Mouse (Mus musculus) R1 (cell line): ENCODE measurements around the gene Creld1.

Experiments
- DNase-seq: peaks from one replicate; pipeline ENCODE4 v3.0.0-alpha.2; 2018; ENCODE audit warnings: low read depth, low spot score

The Creld1 gene

DNA sequence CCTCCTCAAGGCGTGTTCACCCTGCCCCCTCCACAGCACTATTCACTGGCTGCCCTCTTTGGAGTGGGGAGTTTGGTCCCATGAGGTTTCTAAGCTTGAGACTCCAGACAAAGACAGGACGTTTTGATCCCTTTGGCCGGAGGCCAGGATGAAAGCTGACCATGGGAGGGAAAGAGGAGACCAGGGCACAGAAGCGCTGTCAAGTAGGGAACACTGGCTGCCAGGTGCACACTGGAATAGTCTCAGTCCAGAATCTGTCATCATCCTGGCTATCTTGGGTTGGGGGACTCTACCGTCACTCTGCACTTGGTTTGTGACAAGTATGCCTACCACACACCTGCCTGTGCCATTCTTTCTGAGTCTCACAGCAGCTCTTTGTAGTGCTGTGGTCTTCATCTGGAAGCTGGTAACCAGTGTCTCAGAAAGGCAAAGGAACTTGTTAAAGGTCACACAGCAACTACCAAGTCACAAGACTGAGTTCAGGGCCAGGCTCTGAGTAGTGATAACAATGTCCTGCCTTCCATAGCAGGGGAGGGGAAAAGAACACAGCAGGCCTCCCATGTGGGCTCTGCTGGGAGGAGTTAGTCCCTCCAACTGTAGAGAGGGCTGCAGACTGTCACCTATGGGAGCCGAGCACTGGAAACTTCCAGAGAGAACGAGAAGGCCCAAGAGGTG is 25.3 kb downstream of the Creld1 start:
- DNase-seq: peak; percentile 41

DNA sequence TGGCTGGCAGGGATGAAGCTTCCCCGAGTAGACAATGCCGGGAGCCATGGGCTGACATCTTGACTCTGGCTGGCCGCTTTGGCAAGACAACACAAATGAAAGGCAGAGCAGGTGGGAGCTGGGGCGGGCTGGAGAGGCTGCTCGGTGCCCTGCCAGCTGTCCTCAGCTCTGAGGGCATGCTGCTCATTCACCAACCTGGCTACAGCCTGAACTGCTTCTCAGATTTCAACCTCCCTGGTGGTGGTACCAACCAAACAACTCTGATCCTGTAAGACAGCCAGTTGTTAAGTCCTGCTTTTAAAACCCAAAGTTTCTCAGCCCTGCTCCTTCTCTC is 25.8 kb downstream of the Creld1 start:
- no peak for DNase-seq

DNA sequence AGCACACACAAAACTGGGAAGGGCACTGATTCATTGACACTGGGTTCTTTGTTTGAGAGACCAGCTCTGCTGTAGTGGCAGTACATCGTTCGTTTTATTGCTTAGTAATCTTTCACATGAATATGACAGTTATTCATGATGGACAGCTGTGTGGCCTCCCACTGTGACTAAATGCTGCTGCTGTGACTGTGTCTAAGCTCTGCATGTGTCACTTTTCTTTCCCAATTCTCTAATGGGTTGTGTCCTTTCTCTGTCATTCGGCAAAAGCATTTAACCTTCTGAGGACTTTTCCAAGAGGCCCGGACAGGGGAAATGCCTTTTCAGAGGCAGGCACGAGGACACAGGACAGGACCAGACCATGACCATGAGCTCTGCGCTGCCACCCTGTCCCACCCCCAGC is 30.8 kb downstream of the Creld1 start:
- no peak for DNase-seq

DNA sequence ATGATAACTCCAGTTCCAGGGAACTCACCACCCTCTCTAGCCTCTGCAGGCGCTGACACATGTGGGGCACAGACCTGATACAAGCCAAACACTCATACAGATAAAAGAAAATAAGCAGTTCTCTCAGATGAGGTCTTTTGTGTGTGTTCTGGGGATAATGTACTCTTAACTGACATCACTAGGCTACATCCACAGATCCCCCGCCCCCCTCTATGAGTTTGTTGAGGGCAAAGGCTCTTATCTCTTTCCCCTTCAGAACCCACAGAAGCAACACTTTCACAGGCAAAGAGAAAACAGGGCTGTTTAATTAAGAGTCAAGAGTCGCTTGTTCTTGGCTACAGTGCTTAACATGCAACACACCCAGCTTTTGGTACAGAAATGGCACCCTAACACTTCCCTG is 31.5 kb downstream of the Creld1 start:
- DNase-seq: no peak

DNA sequence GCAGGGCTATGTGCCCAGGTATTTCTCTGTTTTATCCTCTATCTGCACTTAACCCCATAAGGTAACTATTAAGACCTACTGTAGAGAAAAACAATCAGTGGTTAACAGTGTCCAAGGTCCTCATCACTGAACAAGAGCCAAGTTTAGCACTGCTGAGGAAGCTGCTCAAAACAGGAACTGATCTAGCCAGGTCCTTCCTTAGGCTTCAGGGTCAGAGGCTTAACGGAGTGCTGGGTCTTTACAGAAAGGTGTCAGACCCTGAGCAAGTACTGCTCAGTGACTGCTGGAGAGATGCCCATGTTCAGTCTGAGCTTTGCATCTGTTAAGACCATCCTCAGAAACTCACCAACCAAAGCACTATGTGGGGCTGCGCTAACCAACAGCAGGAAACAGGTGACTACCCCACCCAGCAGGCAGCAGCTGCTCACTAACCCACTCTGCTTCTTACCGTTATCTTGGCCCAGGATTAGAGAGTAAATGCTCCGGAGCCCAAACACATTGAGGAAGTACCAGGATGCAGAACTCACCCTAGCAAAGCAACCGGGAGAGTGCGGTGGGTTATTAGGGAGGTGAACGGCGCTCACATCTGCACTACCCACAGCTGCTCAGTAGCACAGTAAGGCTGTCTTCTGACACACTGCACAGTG is 34.5 kb downstream of the Creld1 start:
- no peak for DNase-seq

DNA sequence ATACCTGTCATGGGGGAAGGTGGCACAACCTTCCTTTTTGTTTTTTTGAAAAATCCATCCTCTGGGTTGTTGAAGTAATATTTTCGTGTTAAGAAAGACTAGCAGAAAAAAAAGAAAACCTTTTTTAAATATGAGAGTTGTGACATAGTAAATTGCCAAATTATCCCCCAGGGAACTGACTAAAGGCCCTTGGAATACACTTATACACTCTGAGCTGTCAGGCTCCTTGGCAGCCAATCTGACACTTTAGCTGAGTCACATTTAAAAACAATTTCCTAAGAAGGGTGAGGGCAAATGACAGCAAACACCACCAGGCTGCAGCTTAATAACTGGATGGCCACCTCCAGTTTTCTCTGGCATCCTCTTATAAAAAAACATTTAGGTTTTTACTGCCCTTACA is 39.2 kb downstream of the Creld1 start:
- DNase-seq: no peak

DNA sequence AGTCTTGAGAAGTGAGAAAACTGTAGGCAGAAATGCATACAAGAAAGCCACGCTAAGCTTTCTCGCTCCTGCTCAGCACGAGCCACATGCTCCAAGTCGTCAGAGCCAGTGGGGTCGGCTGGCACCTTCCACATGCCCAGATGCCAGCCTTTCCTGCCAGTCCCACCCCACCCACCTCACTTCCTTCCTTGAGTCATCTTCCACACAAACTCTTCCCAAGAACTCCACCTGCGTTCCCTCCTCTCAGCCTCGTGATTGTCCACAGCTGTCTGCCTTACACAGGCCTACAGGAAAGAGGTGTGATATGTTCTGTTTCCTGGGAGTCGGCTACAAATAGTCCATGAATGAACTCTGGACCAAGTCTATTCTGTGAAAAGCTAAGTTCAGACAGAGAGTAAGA is 40.3 kb downstream of the Creld1 start:
- DNase-seq: no peak

DNA sequence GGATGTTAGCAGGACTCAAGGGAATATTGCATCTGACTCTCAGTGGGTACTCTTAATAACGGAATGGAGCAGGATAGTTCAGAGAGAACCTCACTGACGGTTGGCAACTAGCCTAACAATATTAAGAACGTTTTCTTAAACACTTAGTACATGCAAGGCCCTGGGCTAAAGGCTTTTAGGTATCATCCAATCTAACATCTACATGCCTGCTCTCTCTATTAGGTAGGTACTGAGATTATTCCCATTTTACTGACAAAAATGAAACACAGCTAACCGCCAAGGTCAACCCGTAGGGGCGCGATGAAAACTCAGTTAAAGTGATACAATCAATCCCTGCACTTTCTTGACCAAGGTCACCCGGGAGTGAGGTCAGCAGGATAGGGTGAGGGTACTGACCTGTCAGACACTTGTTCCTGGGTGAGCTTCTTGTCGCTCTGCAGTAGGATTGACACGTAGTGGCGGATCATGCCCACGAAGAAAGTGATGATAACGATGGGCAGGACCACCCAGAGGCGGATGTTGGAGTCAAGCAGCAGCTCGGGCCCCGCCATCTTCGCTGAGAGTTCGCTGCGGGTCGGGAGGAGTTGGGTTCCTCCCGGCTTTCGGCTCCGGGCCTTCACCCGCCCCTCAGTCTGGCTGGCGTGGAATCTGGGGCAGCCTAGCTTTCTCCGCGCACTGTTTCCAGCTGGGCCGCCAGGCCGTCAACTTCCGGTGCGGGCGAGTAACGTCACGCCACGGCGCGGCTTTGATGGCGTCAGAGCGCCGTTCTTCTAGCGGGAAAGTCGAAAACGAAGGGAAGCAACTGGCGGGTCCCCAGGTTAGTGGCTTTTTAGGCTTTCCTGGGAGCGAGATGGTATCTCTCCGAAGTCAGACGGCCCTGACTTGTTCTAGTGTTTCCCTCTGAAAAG is 48.1 kb downstream of the Creld1 start, which contains the start of the genes Emc3 and Fancd2:
Gene Emc3, minus strand, starts transcription at position 721 of the 908 bp plus-strand sequence.
Gene Fancd2, plus strand, starts transcription at position 751 of the 908 bp plus-strand sequence.
- peak; percentile 92 for DNase-seq

DNA sequence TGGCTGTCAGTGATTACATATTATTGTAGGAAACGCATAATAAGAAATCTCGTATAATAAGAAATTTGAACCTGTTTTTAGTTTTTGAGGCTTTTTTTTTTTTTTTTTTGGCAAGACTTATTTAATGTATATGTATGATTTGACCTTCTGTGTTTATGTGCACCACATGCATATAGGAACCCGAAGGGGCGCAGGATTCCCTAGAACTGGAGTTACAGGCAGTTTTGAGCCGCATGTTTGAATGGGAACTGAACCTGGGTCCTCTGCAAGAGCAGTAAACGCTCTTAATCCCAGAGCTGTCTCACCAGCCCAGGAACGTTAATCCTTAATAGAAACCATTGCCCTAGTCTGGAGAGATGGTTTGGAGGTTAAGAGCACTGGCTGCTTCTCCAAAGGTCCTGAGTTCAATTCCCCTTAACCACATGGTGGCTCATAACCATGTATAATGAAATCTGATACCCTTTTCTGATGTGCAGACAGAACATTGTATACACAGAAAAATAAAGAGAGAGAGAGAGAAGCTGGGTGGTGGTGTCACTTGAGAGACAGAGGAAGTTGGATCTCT is 48.8 kb downstream of the Creld1 start:
- DNase-seq: no peak

DNA sequence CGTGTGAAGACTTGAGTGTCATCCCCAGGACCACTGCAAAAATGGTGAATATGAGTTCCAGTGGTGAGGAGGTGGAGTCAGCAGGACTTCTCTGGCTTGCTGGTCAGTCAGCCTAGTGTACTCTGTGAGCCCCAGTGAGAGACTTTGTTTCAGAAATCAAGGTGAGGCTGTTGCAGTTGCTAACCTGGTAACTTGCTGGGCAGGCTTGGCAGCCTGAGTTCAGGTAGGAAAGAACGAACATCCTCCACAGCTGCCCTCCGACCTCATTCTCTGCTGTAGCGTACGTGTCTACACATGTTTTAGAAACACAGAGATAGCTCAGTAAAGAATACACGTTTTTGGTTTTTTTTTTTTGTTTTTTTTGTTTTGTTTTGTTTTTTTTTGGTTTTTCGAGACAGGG is 51.8 kb downstream of the Creld1 start:
- no peak for DNase-seq

DNA sequence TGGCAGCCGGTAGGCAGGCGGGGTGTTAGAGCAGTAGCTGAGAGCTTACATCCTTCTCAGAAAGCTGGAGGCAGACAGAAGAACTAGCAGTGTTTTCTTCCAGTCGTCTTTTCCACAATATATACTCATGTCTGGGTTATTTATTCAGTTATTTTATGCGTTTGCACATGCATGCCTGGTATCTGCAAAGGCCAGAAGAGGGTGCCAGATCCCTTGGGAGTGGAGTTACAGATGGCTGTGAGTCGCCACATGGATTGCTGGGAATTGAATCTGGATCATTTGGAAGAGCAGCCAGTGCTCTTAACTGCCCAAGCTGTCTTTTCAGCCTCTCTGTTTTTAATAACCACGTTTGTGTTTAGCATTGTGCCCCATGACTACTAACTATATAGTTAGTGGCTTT is 58.5 kb downstream of the Creld1 start:
- peak; percentile 25 for DNase-seq
